Mouse (Mus musculus): ENCODE results near the gene Gm10681.

DNA sequence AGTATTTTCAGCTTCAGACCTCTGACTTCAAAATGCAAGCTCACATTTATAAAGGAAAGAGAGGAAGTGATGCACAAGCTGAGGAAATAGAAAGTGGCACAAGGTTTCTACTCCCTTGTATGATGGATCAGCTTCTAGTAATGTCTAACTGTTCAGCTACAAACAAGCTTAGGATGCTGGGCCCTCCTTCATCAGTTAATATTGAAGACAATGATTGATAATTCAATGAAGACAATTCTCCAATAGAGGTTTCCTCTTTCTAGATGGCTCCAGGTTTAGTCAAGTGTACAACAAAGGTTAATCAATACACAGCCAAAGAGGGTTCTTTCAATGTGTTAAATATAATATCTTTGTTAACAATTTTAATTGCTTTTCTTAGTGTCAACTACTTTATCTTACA, at the start of gene Gm10681:
- no peak for TF ChIP-seq CTCF (conservative IDR thresholded peaks at IDR 0.05; ENCODE audit: low read length)
- no peak for TF ChIP-seq NANOG (IDR thresholded peaks at IDR 0.05; ENCODE audit: borderline replicate concordance, low read length)
- TF ChIP-seq POU5F1 (IDR thresholded peaks at IDR 0.05; ENCODE audit: borderline replicate concordance, low read length) = no peak

Measured in E14TG2a.4 (cell line).